Mouse (Mus musculus): ENCODE data around the gene Stk4. TPM values are rescaled to one million over a fixed set of nuclear protein-coding genes. Genes with fewer than 3 reads are reported as not detected.

The Stk4 gene
- polyA plus RNA-seq, 1 experiment from 2014 or later = 20.5 TPM

- Histone ChIP-seq H3K27ac (no peak overlapping the region), H3K36me3 (peaks cover 85% of the 10 kb centered on the region), H3K27me3 (ENCODE audit: insufficient read depth, poor library complexity, severe bottlenecking) (no peaks in the 10 kb centered on the region), H3K4me1 (no peaks in the 10 kb centered on the region), H3K9me3 (no peaks in the 10 kb centered on the region), H3K4me3 (no peak overlapping the region)
- 91% methylated on average over 19 of the region's 19 CpGs for WGBS
- DNase-seq (ENCODE audit: low spot score) = no peak
These were observed 13.7 kb downstream of the Stk4 start for GRCm38 (mm10) chr2:164083609-164084341.

- peaks cover 90% of the 10 kb centered on the region for H3K36me3 ChIP-seq
- no peak overlapping the region for H3K4me3 ChIP-seq
- no peak for DNase-seq (ENCODE audit: low spot score)
- no peak overlapping the region for H3K27ac ChIP-seq
- no peaks in the 10 kb centered on the region for H3K9me3 ChIP-seq
- no peaks in the 10 kb centered on the region for H3K4me1 ChIP-seq
- H3K27me3 ChIP-seq (ENCODE audit: insufficient read depth, poor library complexity, severe bottlenecking) = no peaks in the 10 kb centered on the region
- 92% methylated on average over 7 of the region's 7 CpGs for WGBS
These were observed 14.2 kb downstream of the Stk4 start for GRCm38 (mm10) chr2:164084342-164084700.

GRCm38 (mm10) chr2:164087416-164088017 is 17.4 kb downstream of the Stk4 start:
- H3K27ac ChIP-seq = no peak overlapping the region
- no peak for DNase-seq (ENCODE audit: low spot score)
- H3K36me3 ChIP-seq = peaks cover 84% of the 10 kb centered on the region
- no peaks in the 10 kb centered on the region for H3K4me1 ChIP-seq
- 89% methylated on average over 6 of the region's 6 CpGs for WGBS
- no peaks in the 10 kb centered on the region for H3K9me3 ChIP-seq
- no peak overlapping the region for H3K4me3 ChIP-seq
- H3K27me3 ChIP-seq (ENCODE audit: insufficient read depth, poor library complexity, severe bottlenecking) = no peaks in the 10 kb centered on the region

GRCm38 (mm10) chr2:164089508-164089907 is 19.4 kb downstream of the Stk4 start:
- H3K27me3 ChIP-seq (ENCODE audit: insufficient read depth, poor library complexity, severe bottlenecking) = no peaks in the 10 kb centered on the region
- H3K27ac ChIP-seq = no peak overlapping the region
- 89% methylated on average over 4 of the region's 4 CpGs for WGBS
- no peak overlapping the region for H3K4me3 ChIP-seq
- no peaks in the 10 kb centered on the region for H3K4me1 ChIP-seq
- no peaks in the 10 kb centered on the region for H3K9me3 ChIP-seq
- peaks cover 68% of the 10 kb centered on the region for H3K36me3 ChIP-seq
- DNase-seq (ENCODE audit: low spot score) = no peak

- Histone ChIP-seq H3K9me3 (no peaks in the 10 kb centered on the region), H3K36me3 (peaks cover 49% of the 10 kb centered on the region), H3K4me3 (no peak overlapping the region), H3K27me3 (ENCODE audit: insufficient read depth, poor library complexity, severe bottlenecking) (no peaks in the 10 kb centered on the region), H3K4me1 (no peaks in the 10 kb centered on the region), H3K27ac (no peak overlapping the region)
- WGBS = 56% methylated on average over 7 of the region's 7 CpGs
- no peak for DNase-seq (ENCODE audit: low spot score)
These were observed 24.0 kb downstream of the Stk4 start for GRCm38 (mm10) chr2:164094152-164094551.

GRCm38 (mm10) chr2:164098603-164099250 is 28.6 kb downstream of the Stk4 start:
- Histone ChIP-seq H3K27ac (no peak overlapping the region), H3K27me3 (ENCODE audit: insufficient read depth, poor library complexity, severe bottlenecking) (no peaks in the 10 kb centered on the region), H3K4me1 (no peaks in the 10 kb centered on the region), H3K4me3 (no peak overlapping the region), H3K36me3 (peaks cover 60% of the 10 kb centered on the region), H3K9me3 (no peaks in the 10 kb centered on the region)
- no peak for DNase-seq (ENCODE audit: low spot score)
- 93% methylated on average over 11 of the region's 11 CpGs for WGBS

- peaks cover 64% of the 10 kb centered on the region for H3K36me3 ChIP-seq
- H3K9me3 ChIP-seq = no peaks in the 10 kb centered on the region
- no peak overlapping the region for H3K4me3 ChIP-seq
- DNase-seq (ENCODE audit: low spot score) = no peak
- 96% methylated on average over 1 of the region's 1 CpGs for WGBS
- H3K4me1 ChIP-seq = 0 out of 2 replicates have a peak, but pooled peaks cover under 1% of the 10 kb centered on the region
- H3K27me3 ChIP-seq (ENCODE audit: insufficient read depth, poor library complexity, severe bottlenecking) = no peaks in the 10 kb centered on the region
- H3K27ac ChIP-seq = no peak overlapping the region
These were observed 31.8 kb downstream of the Stk4 start for GRCm38 (mm10) chr2:164101936-164102335.

GRCm38 (mm10) chr2:164102366-164102765 is 32.2 kb downstream of the Stk4 start:
- Histone ChIP-seq H3K27ac (no peak overlapping the region), H3K27me3 (ENCODE audit: insufficient read depth, poor library complexity, severe bottlenecking) (no peaks in the 10 kb centered on the region), H3K36me3 (peaks cover 67% of the 10 kb centered on the region), H3K9me3 (no peaks in the 10 kb centered on the region), H3K4me3 (no peak overlapping the region), H3K4me1 (peaks cover 4% of the 10 kb centered on the region; the same call in 1 of the 2 replicates)
- no peak for DNase-seq (ENCODE audit: low spot score)
- 84% methylated on average over 3 of the region's 3 CpGs for WGBS

GRCm38 (mm10) chr2:164103501-164103900 is 33.4 kb downstream of the Stk4 start:
- H3K27ac ChIP-seq = no peak overlapping the region
- H3K9me3 ChIP-seq = no peaks in the 10 kb centered on the region
- no peak for DNase-seq (ENCODE audit: low spot score)
- 41% methylated on average over 4 of the region's 4 CpGs for WGBS
- H3K4me1 ChIP-seq = peaks cover 12% of the 10 kb centered on the region
- no peak overlapping the region for H3K4me3 ChIP-seq
- no peaks in the 10 kb centered on the region for H3K27me3 ChIP-seq (ENCODE audit: insufficient read depth, poor library complexity, severe bottlenecking)
- peaks cover 59% of the 10 kb centered on the region for H3K36me3 ChIP-seq

- Histone ChIP-seq H3K27ac (no peak overlapping the region), H3K36me3 (peaks cover 29% of the 10 kb centered on the region), H3K4me3 (no peak overlapping the region), H3K9me3 (no peaks in the 10 kb centered on the region), H3K4me1 (peaks cover 14% of the 10 kb centered on the region), H3K27me3 (ENCODE audit: insufficient read depth, poor library complexity, severe bottlenecking) (no peaks in the 10 kb centered on the region)
- WGBS = 88% methylated on average over 14 of the region's 14 CpGs
- no peak for DNase-seq (ENCODE audit: low spot score)
These were observed 36.3 kb downstream of the Stk4 start for GRCm38 (mm10) chr2:164106287-164107035.

- Histone ChIP-seq H3K36me3 (peaks cover 27% of the 10 kb centered on the region), H3K27ac (peak overlapping the region; percentile 60; the same call in 1 of the 2 replicates), H3K4me3 (no peak overlapping the region), H3K27me3 (ENCODE audit: insufficient read depth, poor library complexity, severe bottlenecking) (no peaks in the 10 kb centered on the region), H3K9me3 (no peaks in the 10 kb centered on the region), H3K4me1 (peaks cover 14% of the 10 kb centered on the region)
- no peak for DNase-seq (ENCODE audit: low spot score)
- 67% methylated on average over 16 of the region's 16 CpGs for WGBS
These were observed 37.2 kb downstream of the Stk4 start for GRCm38 (mm10) chr2:164107125-164107874.

GRCm38 (mm10) chr2:164108501-164108900 is 38.4 kb downstream of the Stk4 start:
- H3K36me3 ChIP-seq = peaks cover 20% of the 10 kb centered on the region; the same call in 1 of the 2 replicates

More at GRCm38 (mm10) chr2:164108501-164108900, 38.4 kb downstream of the Stk4 start:
- 70% methylated on average over 4 of the region's 4 CpGs for WGBS
- Histone ChIP-seq H3K4me1 (peaks cover 14% of the 10 kb centered on the region), H3K27ac (peak overlapping the region; percentile 44; the same call in 1 of the 2 replicates), H3K4me3 (no peak overlapping the region), H3K27me3 (ENCODE audit: insufficient read depth, poor library complexity, severe bottlenecking) (no peaks in the 10 kb centered on the region), H3K9me3 (no peaks in the 10 kb centered on the region)
- no peak for DNase-seq (ENCODE audit: low spot score)

Measured in heart, embryonic 10.5 days (tissue).